Mouse (Mus musculus) liver, embryonic 15.5 days (tissue): ENCODE data around the gene Myh14. TPM values are rescaled to one million over a fixed set of nuclear protein-coding genes. Genes with fewer than 3 reads are reported as not detected.
A peak's percentile ranks its signal among the peaks of the same experiment; 100 is the strongest.

Experiments used
- ATAC-seq: fragments of 200-750 bp; cut with Nextera tagmentation; 2 replicates; pipeline ENCODE4 v1.8.0; 2017; ENCODE audit warnings: moderate number of reproducible peaks, mild to moderate bottlenecking, moderate library complexity; ENCODE audit not compliant: insufficient read depth
- H3K27ac ChIP-seq: fragments of 300-500 bp; sonication (generic); replicated peaks from 2 replicates; pipeline ENCODE4 v1.5.1; 2015; ENCODE audit warnings: mild to moderate bottlenecking, inconsistent platforms
- H3K27me3 ChIP-seq: fragments of 300-500 bp; sonication (generic); 2 replicates; pipeline ENCODE4 v1.6.1; 2015; ENCODE audit warnings: mild to moderate bottlenecking, inconsistent platforms
- H3K36me3 ChIP-seq: fragments of 300-500 bp; sonication (generic); replicated peaks from 2 replicates; pipeline ENCODE4 v1.6.1; 2015; ENCODE audit warnings: moderate library complexity, mild to moderate bottlenecking, inconsistent platforms
- H3K4me1 ChIP-seq: fragments of 300-500 bp; sonication (generic); replicated peaks from 2 replicates; pipeline ENCODE4 v1.6.1; 2015; ENCODE audit warnings: inconsistent platforms
- H3K4me2 ChIP-seq: fragments of 300-500 bp; sonication (generic); 2 replicates; pipeline ENCODE4 v1.6.1; 2015; ENCODE audit warnings: moderate library complexity, mild to moderate bottlenecking, inconsistent platforms
- H3K4me3 ChIP-seq: fragments of 300-500 bp; sonication (generic); replicated peaks from 2 replicates; pipeline ENCODE4 v1.5.1; 2015; ENCODE audit warnings: mild to moderate bottlenecking, inconsistent platforms
- H3K9ac ChIP-seq: fragments of 300-500 bp; sonication (generic); 2 replicates; pipeline ENCODE4 v1.6.1; 2015; ENCODE audit warnings: moderate library complexity, mild to moderate bottlenecking, inconsistent platforms
- H3K9me3 ChIP-seq: fragments of 300-500 bp; sonication (generic); replicated peaks from 2 replicates; pipeline ENCODE4 v1.6.1; 2016; ENCODE audit warnings: inconsistent platforms
- WGBS: fragments of 180-500 bp; shearing (Covaris S2); methylation state at CpG from one replicate; pipeline ENCODE4 v1.1.7; 2015; ENCODE audit warnings: mixed read lengths; ENCODE audit not compliant: insufficient replicate concordance; 5-methylcytosine and 5-hydroxymethylcytosine counted together
- polyA plus RNA-seq: library from polyadenylated mRNA; unstranded; fragments of >200 nt; fragmentation: Nextera tagmentation; extraction: Ambion mirVana; gene quantifications from 2 replicates; pipeline ENCODE4 v1.2.1, GENCODE M21; 2015

Myh14 gene
- polyA plus RNA-seq, 1 experiment from 2014 or later: 0.18 TPM

GRCm38 (mm10) chr7:44614041-44614688 lies 56.5 kb downstream of the Myh14 start:
- Histone ChIP-seq H3K4me3 (no peak overlapping the region), H3K4me2 (no peak overlapping the region), H3K4me1 (no peaks in the 10 kb centered on the region), H3K27ac (no peak overlapping the region), H3K27me3 (peaks cover 44% of the 10 kb centered on the region), H3K9ac (no peak overlapping the region), H3K9me3 (no peaks in the 10 kb centered on the region), H3K36me3 (no peaks in the 10 kb centered on the region)
- ATAC-seq: no peak
- WGBS: 9% methylated on average over 20 of the region's 20 CpGs

GRCm38 (mm10) chr7:44612192-44612591 lies 58.5 kb downstream of the Myh14 start:
- no peaks in the 10 kb centered on the region for H3K4me1 ChIP-seq
- H3K36me3 ChIP-seq: no peaks in the 10 kb centered on the region
- H3K9ac ChIP-seq: no peak overlapping the region
- H3K27ac ChIP-seq: no peak overlapping the region
- no peaks in the 10 kb centered on the region for H3K9me3 ChIP-seq
- H3K27me3 ChIP-seq: peaks cover 59% of the 10 kb centered on the region
- no peak overlapping the region for H3K4me2 ChIP-seq
- no peak overlapping the region for H3K4me3 ChIP-seq
- ATAC-seq: no peak
- WGBS: 60% methylated on average over 7 of the region's 7 CpGs

GRCm38 (mm10) chr7:44606171-44606901 lies 64.3 kb downstream of the Myh14 start:
- 10% methylated on average over 29 of the region's 29 CpGs for WGBS
- Histone ChIP-seq H3K4me1 (no peaks in the 10 kb centered on the region), H3K36me3 (no peaks in the 10 kb centered on the region), H3K4me2 (no peak overlapping the region), H3K9me3 (no peaks in the 10 kb centered on the region), H3K4me3 (no peak overlapping the region), H3K27me3 (peaks cover 79% of the 10 kb centered on the region), H3K27ac (no peak overlapping the region), H3K9ac (no peak overlapping the region)
- no peak for ATAC-seq

GRCm38 (mm10) chr7:44605436-44605835 lies 65.2 kb downstream of the Myh14 start:
- WGBS: 29% methylated on average over 7 of the region's 7 CpGs
- ATAC-seq: no peak
- Histone ChIP-seq H3K4me2 (no peak overlapping the region), H3K9me3 (no peaks in the 10 kb centered on the region), H3K36me3 (no peaks in the 10 kb centered on the region), H3K4me1 (no peaks in the 10 kb centered on the region), H3K27me3 (peaks cover 82% of the 10 kb centered on the region), H3K9ac (no peak overlapping the region), H3K4me3 (no peak overlapping the region), H3K27ac (no peak overlapping the region)

- 3% methylated on average over 8 of the region's 8 CpGs for WGBS
- Histone ChIP-seq H3K27me3 (peaks cover 87% of the 10 kb centered on the region), H3K4me3 (no peak overlapping the region), H3K27ac (no peak overlapping the region), H3K9me3 (no peaks in the 10 kb centered on the region), H3K4me1 (no peaks in the 10 kb centered on the region), H3K36me3 (no peaks in the 10 kb centered on the region), H3K4me2 (peak overlapping the region; percentile 45), H3K9ac (no peak overlapping the region)
- ATAC-seq: no peak
Observed at GRCm38 (mm10) chr7:44604619-44605018, 66.0 kb downstream of the Myh14 start.

GRCm38 (mm10) chr7:44604139-44604606 lies 66.5 kb downstream of the Myh14 start:
- no peaks in the 10 kb centered on the region for H3K4me1 ChIP-seq
- H3K9me3 ChIP-seq: no peaks in the 10 kb centered on the region
- ATAC-seq: no peak
- WGBS: 5% methylated on average over 22 of the region's 25 CpGs
- peaks cover 87% of the 10 kb centered on the region for H3K27me3 ChIP-seq
- H3K27ac ChIP-seq: no peak overlapping the region
- peak overlapping the region; percentile 14; the same call in 1 of the 2 replicates for H3K4me3 ChIP-seq
- H3K9ac ChIP-seq: no peak overlapping the region
- H3K36me3 ChIP-seq: no peaks in the 10 kb centered on the region
- H3K4me2 ChIP-seq: peak overlapping the region; percentile 45

- Histone ChIP-seq H3K27me3 (peaks cover 83% of the 10 kb centered on the region), H3K4me3 (no peak overlapping the region), H3K9me3 (no peaks in the 10 kb centered on the region), H3K4me1 (no peaks in the 10 kb centered on the region), H3K27ac (no peak overlapping the region), H3K9ac (no peak overlapping the region), H3K36me3 (no peaks in the 10 kb centered on the region), H3K4me2 (peak overlapping the region; percentile 45; the same call in 1 of the 2 replicates)
- WGBS: 2% methylated on average over 20 of the region's 20 CpGs
- no peak for ATAC-seq
Observed at GRCm38 (mm10) chr7:44603186-44603855, 67.3 kb downstream of the Myh14 start.

GRCm38 (mm10) chr7:44602443-44602842 lies 68.2 kb downstream of the Myh14 start:
- no peak overlapping the region for H3K4me2 ChIP-seq
- H3K36me3 ChIP-seq: no peaks in the 10 kb centered on the region
- no peaks in the 10 kb centered on the region for H3K4me1 ChIP-seq
- H3K9me3 ChIP-seq: no peaks in the 10 kb centered on the region
- H3K9ac ChIP-seq: no peak overlapping the region
- ATAC-seq: no peak
- peaks cover 75% of the 10 kb centered on the region for H3K27me3 ChIP-seq
- WGBS: 14% methylated on average over 11 of the region's 11 CpGs
- no peak overlapping the region for H3K4me3 ChIP-seq
- no peak overlapping the region for H3K27ac ChIP-seq

- WGBS: 7% methylated on average over 19 of the region's 19 CpGs
- peaks cover 67% of the 10 kb centered on the region for H3K27me3 ChIP-seq
Observed at GRCm38 (mm10) chr7:44601646-44602045, 69.0 kb downstream of the Myh14 start.

GRCm38 (mm10) chr7:44600691-44601262 lies 69.9 kb downstream of the Myh14 start:
- H3K9ac ChIP-seq: no peak overlapping the region
- H3K4me3 ChIP-seq: no peak overlapping the region
- H3K4me1 ChIP-seq: no peaks in the 10 kb centered on the region
- ATAC-seq: no peak
- H3K4me2 ChIP-seq: no peak overlapping the region
- WGBS: 56% methylated on average over 10 of the region's 10 CpGs
- peaks cover 58% of the 10 kb centered on the region for H3K27me3 ChIP-seq
- no peaks in the 10 kb centered on the region for H3K36me3 ChIP-seq
- H3K27ac ChIP-seq: no peak overlapping the region
- no peaks in the 10 kb centered on the region for H3K9me3 ChIP-seq

More at GRCm38 (mm10) chr7:44601646-44602045, 69.0 kb downstream of the Myh14 start:
- Histone ChIP-seq H3K9me3 (no peaks in the 10 kb centered on the region), H3K27ac (no peak overlapping the region), H3K4me3 (no peak overlapping the region), H3K4me2 (no peak overlapping the region), H3K9ac (no peak overlapping the region), H3K4me1 (no peaks in the 10 kb centered on the region), H3K36me3 (no peaks in the 10 kb centered on the region)
- ATAC-seq: no peak

- Histone ChIP-seq H3K9me3 (no peaks in the 10 kb centered on the region), H3K4me2 (no peak overlapping the region), H3K9ac (no peak overlapping the region), H3K36me3 (no peaks in the 10 kb centered on the region), H3K27me3 (peaks cover 44% of the 10 kb centered on the region), H3K4me1 (no peaks in the 10 kb centered on the region; the same call in 1 of the 2 replicates), H3K27ac (no peak overlapping the region), H3K4me3 (no peak overlapping the region)
- WGBS: 52% methylated on average over 12 of the region's 12 CpGs
- ATAC-seq: no peak
Observed at GRCm38 (mm10) chr7:44598336-44598735, 72.3 kb downstream of the Myh14 start.
